Mouse (Mus musculus) heart, postnatal 4 days (tissue): Measurements from ENCODE around the gene Dnah17. TPM values are rescaled to one million over a fixed set of nuclear protein-coding genes. Genes with fewer than 3 reads are reported as not detected.

Experiments
- DNase-seq: peaks from one replicate; pipeline ENCODE4 v3.0.0; 2021
- total RNA-seq, 2 experiments: library from RNA; stranded (reverse); gene quantifications; 2 replicates each; pipeline ENCODE4 v1.2.3; 2021

Gene Dnah17
- total RNA-seq, 2 experiments from 2014 or later = 0.05 TPM

DNA sequence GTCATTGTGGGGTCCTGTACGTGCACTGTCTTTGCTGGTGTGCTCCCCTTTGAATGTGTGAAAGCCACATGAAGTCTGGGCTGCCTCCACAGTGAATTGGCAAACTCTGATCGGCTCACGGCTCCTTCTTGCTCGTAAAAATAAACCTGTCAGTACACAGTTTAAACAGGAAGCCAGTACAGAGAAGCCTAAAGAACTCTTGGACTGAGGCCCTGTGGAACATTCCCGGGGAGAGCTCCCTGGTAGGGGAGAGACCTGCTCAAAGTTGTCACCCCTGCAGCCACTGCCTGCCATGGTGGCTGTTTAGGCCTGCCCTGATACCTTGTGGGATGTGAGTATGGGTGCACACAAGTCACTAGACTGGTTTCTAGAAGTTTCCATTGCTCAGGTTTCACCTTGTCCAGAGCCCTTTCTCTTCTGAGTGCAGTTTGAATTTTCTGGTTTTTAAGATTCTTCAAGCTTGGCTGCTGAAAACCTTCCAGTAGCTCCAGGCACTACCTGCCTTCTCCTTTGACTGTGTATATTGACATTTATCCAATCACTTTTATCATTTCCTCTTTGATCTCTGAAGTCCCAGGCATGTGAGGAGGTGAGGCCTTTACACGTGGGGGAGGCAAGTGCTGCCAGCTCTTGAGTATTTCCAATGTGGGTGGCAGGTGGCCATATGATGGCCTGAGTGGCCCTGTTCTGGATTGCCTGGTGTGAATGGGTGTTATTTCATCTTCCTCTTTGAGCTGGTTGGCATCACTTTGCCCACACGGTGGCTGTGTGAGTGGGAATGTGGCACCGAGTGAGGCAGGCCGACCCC lies 136.0 kb downstream of the Dnah17 start:
- peak; percentile 47 for DNase-seq

DNA sequence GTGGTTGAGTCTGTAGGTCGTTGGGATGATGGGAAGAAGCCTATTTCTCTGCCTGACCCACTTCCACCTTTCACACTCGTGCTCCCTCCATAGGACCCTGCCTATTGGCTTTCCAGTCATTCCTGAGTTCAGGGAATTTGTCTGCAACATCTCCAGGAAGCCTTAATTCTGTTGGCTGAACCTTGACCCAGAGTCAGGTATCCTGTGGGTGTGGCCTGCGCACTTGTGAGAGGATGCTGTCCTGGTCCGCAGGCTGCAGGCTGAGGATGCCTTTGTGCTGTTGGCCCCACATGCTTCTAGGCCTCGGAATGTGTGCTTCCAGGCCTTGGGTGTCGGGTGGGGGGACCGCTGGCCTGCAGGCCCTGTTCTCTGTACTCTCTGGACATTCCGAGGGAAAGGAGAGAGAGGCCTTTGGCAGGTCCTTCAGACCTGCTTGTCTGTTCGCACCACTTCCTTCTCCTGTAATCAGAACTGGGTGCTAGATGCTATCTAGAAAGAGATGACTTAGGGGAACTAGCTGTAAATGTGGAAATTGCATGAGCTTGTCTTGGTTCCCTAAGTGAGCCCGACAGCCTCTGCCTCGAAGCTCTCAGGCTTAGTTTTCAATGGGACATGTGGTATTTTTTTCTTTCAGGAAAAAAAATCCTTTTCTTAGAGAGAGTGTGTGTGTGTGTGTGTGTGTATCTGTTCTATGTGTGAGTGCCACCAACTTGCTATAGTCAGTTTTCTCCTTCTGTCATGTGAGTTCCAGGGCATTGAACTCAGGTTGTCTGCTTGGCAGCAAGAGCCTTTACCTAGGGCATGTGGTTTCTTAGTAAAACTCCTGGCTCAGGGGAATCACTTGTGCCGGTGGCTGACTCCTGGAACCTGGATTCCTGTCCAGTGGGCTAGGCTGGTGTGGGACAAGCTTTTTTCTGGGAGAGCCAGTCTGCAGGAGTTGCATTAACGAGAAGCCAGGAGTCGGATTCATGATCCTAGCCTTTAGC lies 137.0 kb downstream of the Dnah17 start:
- DNase-seq = no peak

DNA sequence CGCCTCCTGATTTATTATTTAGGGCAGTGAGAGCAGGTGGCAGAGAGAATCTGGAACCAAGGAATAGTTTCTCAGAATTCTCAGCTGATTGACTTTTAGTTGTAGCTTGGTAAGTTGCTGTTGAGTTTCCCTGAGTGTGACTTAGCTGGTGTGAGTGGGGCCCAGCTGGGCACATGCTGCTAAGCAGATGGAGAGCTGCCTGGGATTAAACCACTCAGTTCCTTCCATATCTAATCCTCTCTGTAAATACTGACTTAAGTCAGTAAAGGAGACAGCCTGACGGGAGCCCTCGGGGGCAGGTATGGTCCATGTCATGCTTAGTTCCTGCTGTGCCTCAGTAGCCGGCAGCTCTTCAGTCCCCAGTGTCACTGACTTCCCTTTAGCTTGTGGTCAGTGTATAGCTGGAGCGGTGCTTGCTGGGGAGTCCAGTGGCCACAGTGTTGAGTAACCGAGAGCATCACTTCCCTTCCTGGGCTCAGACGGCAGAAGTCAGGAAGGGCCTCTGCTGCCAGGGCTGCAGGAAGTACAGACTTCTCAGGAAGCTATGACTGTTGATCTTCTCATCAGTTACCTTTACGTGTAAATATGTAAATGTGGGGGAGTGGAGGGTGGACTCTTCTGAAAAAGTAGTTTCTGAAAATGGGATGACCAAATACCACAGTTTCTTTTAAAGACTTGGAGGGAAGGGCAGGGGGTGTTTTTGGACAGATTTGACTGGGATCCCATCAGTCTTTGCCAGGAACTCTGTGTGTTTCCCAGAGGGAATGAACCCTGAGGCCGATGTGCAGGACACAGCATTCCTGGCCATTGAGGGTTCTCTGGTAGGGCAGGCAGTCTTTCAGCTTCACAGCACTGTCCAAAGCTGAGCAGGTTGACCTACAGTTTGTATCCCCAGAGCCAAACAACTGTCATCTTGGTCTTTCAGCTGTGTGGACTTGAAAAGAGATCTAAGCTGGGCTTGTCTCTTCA lies 138.6 kb downstream of the Dnah17 start:
- DNase-seq = peak; percentile 34

GRCm38 (mm10) chr11:117989926-117990325 lies 140.5 kb downstream of the Dnah17 start:
- DNase-seq = no peak

- DNase-seq = no peak
These were observed 141.2 kb downstream of the Dnah17 start for GRCm38 (mm10) chr11:117989241-117989640.

DNA sequence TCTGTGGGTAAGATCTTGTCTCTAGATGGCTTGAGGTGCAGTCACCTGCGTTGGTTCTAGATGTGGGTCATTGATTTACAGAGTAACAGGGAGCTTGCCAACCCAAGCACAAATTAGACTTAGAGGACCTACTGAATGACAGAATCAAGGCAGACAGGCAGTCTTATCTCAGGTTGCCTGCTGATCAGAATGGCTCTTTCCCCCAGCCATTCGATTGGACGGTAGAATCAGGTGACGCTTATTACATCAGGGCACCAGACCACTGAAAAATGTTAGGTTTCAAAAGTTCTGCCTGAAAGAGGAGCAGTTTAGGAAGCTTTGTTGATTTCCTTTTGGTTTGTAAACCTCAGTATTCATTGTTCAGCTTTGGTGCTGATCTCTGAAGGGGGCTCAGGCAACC lies 142.5 kb downstream of the Dnah17 start:
- DNase-seq = no peak

GRCm38 (mm10) chr11:117987032-117987451 lies 143.4 kb downstream of the Dnah17 start:
- peak; percentile 37 for DNase-seq

DNA sequence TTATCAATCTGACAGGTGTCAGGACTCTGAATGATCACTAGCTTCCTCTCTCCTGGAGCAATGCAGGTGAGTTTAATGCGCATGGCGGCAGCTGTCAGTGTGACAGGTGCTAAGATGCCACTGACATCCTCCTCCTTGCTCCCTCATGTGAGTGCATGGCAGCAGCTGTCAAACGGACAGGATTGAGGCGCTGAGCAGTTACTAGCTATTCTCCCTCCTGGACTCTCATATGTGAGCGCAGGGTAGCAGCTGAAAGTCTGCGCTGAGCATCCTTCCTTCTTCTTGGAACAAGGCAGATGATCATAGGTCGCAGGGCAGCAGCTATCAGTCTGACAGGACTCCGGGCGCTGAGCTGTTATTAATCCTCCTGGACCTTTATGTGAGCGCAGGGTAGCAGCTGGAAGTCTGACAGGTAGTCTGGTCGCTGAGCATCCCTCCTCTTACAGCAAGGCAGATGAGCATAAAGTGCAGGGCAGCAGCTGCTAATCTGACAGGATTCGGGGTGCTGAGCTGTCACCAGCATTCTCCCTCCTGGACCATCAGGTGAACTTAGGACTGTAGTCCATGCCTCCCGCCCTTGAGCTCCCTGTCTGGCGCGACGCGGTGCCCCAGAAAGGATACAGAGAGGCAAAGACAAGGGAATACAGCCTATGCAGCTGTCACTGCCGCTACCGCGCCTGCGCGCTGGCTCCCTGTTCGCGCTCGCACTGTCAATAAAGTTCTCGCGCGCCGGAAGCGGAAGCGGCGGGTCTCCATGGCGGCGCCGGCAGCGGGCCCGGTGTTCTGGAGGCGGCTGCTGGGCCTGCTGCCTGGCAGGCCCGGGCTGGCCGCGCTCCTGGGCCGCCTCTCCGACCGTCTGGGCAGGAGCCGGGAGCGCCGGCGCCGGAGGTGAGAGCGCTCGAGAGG lies 144.1 kb downstream of the Dnah17 start, which contains the start of gene Pgs1:
Gene Pgs1 (plus strand): TSS at position 167 of the 906 bp plus-strand sequence.
- peak; percentile 94 for DNase-seq

- no peak for DNase-seq
These were observed 146.7 kb downstream of the Dnah17 start for GRCm38 (mm10) chr11:117983770-117984169.

GRCm38 (mm10) chr11:117982426-117982825 lies 148.0 kb downstream of the Dnah17 start:
- no peak for DNase-seq

DNA sequence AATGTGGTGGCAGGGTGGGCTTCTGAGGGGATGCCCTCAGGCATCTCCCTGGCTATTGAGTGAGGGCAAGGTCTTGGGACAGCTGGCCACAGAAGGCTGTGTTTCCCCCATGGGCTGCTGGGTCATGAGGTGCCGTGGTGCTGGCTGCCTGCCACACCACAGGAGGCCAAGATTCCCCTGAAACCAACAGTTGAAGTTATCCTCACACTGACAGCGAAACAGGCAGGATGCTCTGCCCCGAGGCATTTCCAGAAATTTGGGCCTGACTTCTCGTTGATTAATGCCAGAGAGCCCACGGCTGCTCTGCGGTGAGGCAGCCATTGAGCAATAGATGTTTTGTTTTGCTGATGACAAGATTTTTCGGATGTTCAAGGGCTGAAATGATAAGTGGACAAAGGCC lies 151.0 kb downstream of the Dnah17 start:
- no peak for DNase-seq

DNA sequence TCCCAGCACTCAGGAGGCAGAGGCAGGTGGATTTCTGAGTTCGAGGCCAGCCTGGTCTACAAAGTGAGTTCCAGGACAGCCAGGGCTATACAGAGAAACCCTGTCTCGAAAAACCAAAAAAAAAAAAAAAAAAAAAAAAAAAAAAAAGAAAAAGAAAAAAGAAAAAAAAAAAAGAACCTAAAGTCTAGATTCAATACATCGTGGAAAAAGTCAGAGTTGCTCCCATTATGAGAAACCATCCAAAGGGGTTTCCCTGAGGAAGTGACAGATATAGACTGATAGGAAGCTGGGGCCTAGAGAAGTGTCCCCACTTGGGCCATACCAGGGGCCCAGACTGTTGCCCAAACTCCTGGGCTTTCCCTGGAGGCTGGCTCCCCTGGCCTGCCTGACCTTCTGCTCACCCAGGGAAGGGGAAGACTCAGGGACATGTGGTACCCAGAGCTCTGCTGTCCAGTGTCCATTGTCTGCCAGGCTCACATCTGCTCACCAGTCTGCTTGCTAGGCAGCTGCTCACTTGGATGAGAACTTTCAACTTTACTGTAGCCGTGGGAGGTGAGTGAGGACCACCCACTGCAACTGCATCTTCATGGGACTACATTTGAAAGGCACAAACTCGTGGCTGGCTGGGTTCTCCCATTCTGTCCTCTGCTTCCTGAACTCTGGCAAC lies 152.6 kb downstream of the Dnah17 start:
- no peak for DNase-seq

DNA sequence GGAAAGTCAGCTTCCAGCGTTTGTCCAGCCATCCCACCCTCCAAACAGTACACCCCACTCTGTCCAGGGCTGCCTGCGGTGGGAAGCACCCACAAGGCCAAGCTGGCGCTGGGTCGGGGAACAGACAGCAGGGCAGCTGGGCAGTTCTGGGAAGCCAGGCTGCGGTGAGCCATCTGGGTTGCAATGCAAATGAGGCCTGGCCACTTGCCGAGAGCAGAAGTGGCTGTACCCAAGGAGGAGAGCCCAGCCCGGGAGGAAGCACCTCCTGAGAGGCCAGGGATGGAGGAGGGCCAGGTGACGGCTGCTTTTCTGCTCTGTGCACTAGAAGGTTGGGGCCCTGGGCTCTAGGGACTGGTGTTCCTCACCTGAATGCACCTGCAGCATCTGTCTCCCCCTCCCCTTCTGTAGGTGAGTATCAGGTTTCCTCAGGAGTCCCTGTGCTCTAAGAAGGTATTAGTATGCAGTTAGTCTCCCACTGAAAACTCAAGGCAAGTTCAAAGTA lies 154.3 kb downstream of the Dnah17 start:
- DNase-seq = peak; percentile 58

DNA sequence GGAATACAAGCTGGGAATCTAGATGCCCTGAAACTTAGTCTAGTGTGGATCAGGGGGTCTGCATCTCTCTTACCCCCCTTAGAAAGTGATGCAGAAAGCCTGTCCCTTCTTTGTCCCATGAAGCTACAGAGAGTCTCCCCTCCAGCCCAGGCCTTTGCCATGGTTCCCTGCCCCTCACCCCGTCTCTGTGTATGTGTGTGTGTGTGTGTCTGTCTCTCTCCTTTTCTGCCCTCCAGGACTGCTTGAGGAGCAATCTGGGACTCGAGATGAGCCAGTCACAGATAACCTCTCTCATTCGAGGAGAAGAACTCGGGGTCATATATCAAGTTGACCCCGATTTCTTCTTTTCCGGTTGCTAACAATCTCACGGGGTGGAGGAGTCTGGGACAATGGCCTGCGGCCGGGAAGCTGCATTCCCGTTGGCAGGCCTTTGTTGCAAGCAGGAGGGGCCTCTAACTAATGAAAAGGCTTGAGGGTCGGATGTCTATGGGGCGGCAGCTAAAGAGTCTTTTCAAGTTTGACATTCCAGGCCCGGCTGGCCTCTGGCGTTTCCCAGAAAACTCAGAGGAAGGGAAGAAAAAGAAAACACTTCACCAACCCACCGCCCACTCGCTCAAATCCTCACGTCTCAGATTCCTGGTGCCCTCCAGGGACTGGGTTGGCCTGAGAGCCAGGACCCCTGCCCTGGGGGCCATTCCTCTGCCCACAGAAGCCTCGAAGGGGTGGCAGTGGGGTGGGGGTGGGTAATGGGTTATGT lies 155.0 kb downstream of the Dnah17 start:
- no peak for DNase-seq

DNA sequence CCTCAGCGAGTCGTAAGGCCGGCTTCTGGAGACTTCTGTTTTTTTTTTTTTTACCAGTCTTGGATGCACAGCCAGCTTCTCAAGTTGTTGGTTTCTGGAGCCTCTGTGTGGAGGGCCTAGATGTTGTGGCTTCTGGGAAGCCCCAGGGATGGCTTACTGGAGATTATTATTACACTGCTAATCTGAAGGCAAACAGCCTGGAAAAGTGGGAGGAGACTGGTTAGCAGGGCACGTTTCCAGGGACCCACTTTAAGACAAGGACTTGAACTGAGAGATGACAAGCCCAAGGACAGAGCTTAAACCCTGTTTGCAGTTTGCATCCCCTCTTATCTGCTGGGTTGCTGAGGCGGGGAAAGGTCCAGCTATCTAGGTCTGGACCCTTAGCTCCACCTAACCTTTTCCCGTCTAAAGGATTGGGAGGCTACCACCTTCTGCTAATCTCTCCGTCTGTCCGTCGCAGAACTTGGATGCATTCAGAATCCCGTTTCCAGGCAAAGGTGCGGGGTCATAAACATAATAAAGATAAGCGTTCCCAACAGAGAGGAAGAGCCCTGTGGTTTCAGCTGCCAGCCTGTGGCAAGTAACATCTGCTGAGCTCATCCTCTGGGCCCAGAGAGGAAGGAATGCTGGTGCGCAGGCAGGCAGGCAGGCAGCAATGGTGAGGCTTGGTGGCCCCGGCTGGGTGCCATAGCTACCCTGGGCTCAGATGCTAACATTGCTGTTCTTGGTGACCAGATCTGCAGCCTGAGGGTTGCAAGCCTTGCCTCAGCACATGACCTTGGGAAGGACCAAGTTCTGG lies 155.9 kb downstream of the Dnah17 start:
- DNase-seq = no peak

GRCm38 (mm10) chr11:117973569-117973968 lies 156.9 kb downstream of the Dnah17 start:
- no peak for DNase-seq

DNA sequence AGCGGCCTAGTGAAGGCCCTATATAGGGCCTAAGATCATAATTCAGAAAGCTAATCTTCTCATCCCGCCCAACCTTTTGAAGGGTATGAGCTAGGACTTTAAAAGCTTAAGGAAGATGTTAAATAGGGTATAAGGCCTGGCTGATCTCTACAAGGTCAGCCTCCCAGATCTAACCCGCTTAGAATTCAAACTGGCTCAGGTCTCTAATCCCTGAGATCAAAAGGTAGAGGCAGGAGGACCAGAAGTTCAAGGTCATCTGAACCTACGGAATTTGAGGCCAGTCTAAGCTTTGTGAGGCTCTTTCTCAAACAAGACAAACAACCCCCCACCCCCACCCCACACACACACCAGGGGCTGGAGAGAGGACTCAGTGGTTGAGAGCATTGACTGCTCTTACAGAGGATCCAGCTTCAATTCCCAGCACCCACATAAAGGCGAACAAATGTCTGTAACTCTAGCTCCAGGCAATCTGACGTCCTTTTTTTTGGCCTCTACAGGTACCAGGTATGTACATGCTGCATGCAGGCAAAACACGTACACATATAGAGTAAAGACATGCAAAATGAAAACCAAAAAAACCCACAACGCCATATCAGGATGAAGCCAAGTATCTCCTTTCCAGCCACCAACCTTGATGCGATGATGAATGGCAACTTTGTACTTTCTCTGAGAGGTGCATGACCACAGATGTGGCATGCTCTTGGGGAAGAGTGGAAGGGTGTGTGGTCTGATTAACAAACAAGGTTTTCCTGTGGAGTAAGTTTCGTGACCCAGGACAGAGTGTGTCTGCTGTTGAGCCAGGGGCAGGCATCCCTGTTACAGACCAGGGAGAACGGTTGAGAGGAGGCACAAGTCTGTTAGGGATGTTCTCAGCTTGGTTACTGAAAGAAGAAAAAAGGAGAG lies 157.5 kb downstream of the Dnah17 start:
- DNase-seq = no peak
